Mouse (Mus musculus): ENCODE results near the gene Lcn8. TPM values are rescaled to one million over a fixed set of nuclear protein-coding genes. Genes with fewer than 3 reads are reported as not detected.

Gene Lcn8
- under 1 TPM in 1 of 2 experiments, not detected in 1; 0.73 TPM for total RNA-seq (2021)

DNA sequence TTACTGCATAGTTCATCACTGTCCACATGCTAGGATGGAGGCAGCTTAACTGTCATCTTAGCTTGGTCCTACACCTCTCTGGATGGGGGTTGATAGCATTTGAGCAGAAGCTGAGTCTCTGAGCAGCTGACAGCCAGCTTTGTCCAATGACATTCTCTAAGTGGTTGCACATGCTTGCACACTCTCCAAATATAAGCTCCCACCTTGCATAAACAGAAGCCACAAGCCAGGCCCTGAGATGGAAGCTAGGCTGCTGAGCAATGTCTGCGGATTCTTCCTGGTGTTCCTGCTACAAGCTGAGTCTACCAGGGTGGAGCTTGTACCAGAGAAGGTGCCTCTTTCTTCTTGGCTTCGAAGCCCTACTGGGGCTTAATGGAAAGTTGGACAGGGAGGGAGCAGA, at the start of gene Lcn8:
Gene Lcn8 (plus strand): TSS at position 219 of the 400 bp plus-strand sequence.
- no peak for DNase-seq
- intact Hi-C loops (cut with DNase I): no loop called here

DNA sequence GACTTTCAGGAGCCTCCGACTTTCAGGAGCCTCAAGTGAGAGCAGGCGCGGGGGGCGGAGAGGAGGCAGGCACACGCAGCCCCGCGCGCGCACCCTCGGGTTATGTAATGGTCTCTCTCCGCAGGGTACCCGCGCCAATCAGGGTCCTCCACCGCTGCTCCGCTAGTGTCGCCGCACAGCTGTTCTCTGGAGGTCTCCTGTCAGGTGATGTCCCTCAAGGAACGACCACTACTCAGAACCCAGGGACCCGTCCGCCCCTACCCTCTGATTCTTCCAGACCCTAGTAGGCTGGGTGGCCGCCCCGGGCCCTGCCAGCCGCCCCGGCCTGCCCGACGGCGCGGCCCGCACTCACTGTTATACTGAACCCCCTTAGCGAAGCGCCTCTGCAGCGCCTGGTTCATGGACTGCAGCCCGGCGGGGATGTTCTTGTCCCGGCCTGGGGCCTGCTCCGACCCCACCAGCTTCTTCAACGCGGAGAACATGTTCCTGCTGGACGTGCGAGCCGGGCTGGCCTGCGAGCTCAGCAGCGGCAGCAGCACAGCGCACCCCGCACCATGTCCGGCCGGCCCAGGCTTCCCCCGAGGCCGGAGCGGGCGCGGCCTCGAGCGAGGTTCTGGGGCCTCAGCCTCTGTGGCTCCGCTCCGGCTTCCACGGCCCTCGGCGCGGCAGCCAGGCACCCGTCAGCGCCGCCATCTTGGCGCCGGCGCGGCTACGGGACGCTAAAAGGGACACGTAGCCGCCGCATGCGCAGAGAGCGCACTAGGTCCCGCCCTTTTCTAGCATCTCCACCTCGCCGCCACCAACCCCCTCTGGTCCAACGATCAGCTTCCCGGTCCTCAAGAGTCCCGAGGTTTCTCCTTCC, 44.9 kb upstream of the Lcn8 start, which contains the start of gene Rabl6:
Gene Rabl6 (minus strand): TSS at position 761 of the 862 bp plus-strand sequence.
- intact Hi-C loops (cut with DNase I): no loop called here
- peak; percentile 92 for DNase-seq

DNA sequence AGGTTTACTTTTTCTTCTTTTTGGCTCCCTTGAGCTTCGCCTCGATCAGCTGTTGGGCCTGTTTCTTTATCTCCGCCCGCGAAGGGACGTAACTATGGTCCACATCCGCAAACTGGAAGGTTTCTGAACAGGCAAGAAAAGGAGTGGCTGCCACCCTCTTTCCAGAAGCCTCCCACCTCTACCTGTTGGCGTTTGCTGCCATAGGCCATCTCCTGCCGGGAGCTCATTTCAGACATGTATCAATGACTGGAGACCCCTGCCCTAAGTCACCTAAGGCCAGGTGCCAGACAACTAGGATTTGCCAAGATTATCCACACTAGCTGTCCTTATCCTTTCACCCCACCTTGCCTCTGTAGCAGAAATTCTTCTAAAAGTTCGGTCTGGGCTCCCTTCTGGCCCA, 44.2 kb upstream of the Lcn8 start:
- intact Hi-C loops (cut with DNase I): no loop called here
- DNase-seq: no peak

DNA sequence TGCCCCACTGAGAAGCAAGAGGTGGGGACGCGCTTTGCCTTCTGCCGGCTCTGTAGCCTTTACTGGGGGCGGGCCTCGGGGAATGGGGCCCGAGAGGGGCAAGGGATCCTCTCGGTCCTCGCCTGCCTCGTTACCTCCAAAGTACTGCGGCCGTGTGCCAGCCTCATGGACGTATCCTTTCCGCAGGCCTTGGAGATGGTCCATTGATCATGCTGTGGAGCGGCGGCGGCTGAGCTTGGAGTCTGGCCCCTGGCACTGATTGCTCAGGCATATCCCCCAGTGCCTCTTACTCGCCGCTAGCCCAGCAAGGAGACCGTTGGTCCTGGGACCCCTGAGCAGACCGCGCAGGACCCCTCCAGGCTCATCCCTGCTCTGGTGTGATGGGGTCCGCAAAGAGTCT, 36.5 kb upstream of the Lcn8 start:
- intact Hi-C loops (cut with DNase I): no loop called here
- no peak for DNase-seq

DNA sequence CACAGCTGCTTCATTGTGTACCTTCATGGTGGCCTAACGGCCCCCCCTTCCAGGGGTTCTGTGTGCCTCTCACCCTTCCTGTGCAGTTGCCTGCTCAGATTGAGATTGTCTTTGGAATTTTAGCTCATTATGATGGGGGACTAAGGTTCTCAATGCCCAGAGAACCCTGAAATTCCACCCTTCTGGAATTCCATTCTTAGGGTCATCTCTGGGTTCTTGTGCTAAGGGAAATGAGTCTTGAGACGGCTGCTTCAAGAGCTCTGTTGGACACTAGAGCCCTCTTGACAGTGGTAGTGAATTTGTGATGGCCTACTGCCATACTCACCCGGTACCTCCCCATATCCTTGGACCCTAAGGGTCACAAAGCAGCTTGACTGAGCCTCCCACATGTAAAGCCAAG, 35.3 kb upstream of the Lcn8 start, which contains the start of gene Ccdc183:
Gene Ccdc183 (minus strand): TSS at position 101 of the 400 bp plus-strand sequence.
- intact Hi-C loops (cut with DNase I): no loop called here
- DNase-seq: no peak

DNA sequence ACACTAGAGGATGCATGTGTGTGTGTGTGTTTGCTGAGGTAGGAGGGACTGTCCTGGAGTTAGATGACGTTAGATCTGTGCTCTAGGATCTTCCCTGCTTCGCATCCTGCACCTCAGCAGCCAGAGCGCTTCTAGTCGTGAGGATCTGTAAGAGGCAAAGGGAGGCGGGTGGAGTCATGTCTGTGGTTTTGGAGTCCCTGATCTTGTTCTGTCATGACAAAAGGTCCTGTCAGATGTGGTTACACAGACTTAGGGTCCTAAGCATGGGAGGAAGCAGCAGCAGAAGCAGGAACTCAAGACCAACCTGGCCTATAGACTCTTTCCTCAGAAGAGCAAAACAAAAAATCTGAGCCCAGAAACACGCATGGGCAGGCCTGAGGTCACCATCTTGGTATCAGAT, 32.5 kb upstream of the Lcn8 start:
- intact Hi-C loops (cut with DNase I): no loop called here
- DNase-seq: no peak

DNA sequence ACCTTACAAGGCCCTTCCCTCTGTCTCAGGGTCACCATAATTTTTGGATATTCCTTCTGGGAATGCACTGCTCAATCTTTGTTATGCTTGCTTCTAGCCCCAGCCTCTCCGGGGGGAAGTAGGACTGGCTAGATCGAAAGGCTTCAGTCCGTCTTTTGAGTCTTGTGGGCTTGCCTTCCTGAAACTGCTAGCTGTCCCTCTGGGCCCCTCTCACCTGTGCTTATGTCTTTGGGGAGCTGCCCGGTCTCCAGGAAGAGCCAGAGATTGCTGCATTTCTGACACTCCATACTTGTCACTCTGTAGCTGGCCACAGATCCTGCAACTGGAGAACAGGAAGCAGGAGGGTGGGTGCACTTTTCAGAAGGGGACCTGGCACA, 32.1 kb upstream of the Lcn8 start:
- DNase-seq: no peak
- intact Hi-C loops (cut with DNase I): no loop called here

DNA sequence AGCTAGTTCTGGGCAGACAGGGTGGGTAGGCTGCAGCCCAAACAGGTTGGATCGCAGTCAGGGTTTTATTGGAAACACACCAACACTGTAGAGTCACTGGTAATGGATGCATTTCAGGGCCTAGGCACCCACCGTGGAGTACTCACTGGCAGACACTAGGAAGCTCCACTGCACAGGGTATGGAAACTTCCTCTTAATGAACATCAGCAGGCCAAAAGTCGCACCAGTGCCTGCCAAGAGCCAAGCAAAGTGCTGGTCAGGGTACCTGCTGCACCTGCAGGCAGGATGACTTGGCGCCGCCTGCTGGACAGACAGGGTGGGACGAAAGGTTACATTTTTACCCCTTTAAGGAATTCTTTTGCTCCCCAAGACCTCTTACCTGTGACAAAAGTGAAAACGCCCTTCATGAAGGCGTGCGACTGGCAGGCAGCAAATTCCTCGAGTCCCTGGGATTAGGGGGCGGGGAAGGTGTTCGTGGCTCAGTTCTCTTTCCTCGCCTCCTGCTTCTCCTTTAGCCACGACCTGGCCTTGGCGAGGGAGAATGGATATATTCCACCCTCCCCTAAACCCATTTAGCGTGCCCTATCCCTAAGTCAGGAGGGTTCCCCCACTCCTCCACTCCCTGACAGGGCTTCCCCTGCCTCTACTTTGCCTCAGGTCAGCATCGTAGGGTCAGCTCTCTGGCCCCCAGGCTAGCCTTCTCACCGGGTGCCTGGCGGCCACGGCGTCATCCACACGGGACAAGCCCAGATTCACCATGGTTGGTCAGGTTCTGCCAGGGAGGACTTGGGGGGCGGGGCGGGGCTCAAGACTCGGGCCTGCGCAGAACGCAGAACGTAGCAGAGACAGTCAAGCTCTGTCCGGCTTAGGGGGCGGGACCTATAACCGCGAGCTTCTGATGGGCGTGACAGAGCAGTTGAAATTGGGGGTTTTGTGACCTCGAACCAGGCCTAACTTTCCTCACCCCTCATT, 31.4 kb upstream of the Lcn8 start, which contains the start of gene Tmem141:
Gene Tmem141 (minus strand): TSS at position 777 of the 972 bp plus-strand sequence.
- peak; percentile 80 to 84 for DNase-seq
- intact Hi-C loops (cut with DNase I): no loop called here

DNA sequence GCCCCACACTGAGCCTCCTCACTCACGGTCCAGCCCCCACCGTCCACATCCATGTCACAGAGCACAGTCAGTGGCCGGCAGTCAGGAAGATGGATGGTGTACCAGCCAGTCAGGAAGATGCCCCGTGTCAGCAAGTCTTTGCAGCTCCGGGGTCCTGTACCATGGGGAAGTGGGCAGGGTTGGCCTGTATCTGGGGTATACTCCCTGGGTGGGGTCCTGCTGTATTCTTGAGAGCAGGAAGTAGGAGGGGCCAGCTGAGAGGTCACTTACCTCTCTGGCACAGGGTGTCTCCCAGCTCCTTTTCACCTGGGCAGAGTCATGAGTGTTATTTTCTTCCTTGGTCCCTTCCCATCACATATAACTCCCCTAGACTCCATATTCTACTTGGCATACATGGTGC, 26.9 kb upstream of the Lcn8 start:
- no peak for DNase-seq

DNA sequence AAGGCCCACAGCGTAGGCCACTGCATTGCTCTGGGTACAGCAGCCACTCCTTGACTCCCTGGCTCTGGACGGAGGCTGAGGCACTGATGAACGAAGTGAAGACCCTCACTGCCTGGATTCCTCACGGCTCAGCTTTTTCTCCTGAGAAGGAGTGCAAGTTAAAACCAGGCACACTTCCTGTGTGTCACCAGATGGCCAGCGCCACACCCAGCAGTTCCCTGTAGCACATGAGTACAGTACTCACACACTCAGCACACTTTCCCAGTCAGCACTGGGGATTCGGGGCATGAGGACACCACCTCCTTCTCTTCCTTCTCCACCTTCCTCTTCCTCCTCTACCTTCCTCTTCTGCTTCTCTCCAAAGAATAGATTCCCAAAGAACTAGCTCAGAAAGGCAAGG, 25.1 kb upstream of the Lcn8 start, which contains the start of gene Fcna:
Gene Fcna (minus strand): TSS at position 220 of the 400 bp plus-strand sequence.
- intact Hi-C loops (cut with DNase I): no loop called here
- DNase-seq: no peak

More for the DNA sequence above, 26.9 kb upstream of the Lcn8 start:
- intact Hi-C loops (cut with DNase I): no loop called here

DNA sequence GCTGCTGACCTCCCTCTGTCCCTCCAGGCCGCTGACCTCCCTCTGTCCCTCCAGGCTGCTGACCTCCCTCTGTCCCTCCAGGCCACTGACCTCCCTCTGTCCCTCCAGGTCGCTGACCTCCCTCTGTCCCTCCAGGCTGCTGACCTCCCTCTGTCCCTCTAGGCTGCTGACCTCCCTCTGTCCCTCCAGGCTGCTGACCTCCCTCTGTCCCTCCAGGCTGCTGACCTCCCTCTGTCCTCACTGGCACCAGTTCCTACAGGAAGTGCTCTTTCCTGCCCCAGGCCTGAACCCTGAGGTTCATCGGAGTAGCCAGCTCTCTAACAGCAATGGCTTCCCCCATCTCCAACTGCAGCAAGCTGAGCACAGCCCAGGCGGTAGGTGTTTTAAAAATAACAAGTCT, 24.2 kb upstream of the Lcn8 start:
- DNase-seq: no peak
- intact Hi-C loops (cut with DNase I): no loop called here

DNA sequence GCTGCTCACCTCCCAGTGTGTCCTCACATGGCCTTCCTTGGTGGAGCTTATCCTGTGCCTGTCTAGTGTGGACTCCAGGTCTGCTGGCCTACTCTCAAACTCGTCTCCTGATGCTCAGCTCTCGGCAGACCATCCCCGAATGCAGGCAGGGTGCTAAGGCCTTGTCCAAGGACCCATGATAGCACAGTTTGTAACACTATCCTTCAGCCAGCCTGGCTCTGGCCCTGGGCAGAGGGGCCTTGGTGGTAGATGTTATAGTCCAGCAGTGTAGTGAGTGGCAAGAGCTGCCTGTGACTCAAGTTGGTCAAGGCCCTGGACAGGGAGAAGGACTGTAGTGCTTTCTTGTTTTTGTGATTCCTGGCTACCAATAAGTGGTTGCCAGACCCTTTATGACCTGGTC, 19.3 kb upstream of the Lcn8 start:
- DNase-seq: no peak
- intact Hi-C loops (cut with DNase I): loop anchor here (5.0 kb wide), 1 partner anchor 49 kb away; the partner anchor contains the start of gene Lcn10

DNA sequence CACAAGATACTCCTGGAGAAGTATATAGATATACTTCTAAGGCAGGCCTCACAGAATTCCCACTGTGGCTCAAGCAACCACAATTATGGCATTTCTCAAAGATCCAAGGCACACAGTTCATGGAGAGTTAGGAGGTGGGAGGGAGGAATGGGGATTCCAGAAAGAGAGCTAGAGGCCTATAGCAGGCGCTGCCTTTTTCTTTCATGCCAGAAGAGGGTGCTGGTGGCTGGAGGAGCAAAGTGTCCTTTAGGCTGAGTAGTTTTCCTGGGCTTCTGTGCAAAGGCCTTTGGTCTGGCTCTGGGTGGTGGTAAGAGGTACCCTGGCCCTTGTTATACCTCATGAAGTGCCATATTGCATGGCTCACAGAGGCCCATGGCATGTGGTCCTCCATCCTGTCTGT, 18.9 kb upstream of the Lcn8 start:
- no peak for DNase-seq
- intact Hi-C loops (cut with DNase I): loop anchor here (5.0 kb wide), 1 partner anchor 48 kb away; the partner anchor contains the start of gene Lcn10

DNA sequence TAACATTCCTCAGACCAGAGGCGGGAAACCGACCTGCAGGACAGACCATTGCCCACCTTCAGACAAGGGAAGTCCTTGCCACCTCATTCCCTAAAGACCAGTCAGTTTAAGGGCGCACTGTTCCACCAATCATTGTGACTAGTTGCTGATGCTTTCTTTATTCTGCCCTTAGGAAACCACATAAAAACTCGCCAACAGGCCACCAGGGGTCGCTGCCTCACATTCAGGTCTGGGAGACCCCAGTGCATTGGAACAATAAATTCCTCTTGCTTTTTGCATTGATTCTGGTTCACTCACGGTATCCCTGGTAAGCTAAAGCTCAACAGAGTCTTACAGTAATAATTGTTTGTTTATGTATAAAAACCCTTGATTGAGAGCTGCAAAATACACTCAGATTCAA, 13.0 kb upstream of the Lcn8 start:
- DNase-seq: peak; percentile 39 to 58
- intact Hi-C loops (cut with DNase I): no loop called here

DNA sequence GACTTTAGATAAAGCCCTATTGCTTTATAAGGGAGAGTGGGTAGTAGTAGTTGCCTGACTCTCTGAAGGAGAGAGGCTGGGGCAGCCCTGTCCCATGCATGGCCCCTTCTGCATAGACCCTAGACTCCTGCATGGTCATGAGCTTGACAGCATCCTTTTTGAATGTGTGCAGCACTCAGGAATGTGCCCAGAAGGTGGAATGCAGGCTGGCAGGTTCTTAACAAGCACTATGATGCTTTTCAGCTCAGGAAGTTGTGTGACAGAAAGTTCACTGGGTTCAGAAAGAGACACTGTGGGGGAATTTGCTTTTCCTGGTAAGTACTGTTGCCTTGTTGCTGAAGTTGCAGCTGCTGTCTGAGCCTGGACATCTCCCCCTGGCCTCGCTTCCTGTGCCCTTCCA, 1.6 kb downstream of the Lcn8 start:
- no peak for DNase-seq

DNA sequence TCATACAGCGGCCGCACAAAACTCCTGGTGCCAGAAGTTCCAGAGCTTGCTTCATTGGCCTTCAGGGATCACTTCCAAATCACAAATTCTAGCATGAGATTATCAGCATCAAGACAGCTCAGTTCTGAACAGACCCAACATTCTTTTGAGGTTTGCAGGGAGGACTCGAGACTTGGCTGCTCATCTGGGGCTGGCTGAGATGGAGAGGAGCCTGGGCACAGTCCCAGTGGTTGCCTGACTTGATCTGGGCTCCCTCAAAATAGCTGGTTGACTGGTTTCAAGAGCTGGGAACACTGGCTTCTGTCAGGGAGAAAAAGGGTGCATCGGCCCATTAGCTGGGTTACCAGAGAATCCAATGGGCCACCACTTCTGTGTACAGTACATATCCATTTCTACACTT, 3.8 kb downstream of the Lcn8 start:
- intact Hi-C loops (cut with DNase I): no loop called here
- peak; percentile 42 to 49 for DNase-seq

More for the DNA sequence above, 1.6 kb downstream of the Lcn8 start:
- intact Hi-C loops (cut with DNase I): no loop called here

DNA sequence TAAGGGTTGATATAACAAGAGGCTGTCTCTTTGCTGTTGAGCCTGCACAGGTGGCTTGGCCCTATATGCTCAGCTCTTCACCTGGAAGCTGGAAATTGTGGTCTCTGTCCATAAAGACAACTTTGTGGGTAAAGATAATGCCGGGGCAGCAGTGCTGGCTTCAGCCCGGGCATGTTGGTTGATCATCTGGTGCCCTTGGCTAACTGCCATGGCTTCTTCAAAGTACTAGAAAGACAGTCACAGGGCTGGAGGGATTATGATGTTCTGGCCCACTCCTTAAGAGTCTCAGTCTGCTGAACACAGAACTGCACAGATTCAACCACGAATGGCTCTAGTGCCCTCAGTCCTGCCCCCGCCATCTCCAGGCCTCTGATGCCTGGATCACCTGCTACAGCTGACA, 4.3 kb downstream of the Lcn8 start:
- intact Hi-C loops (cut with DNase I): no loop called here
- DNase-seq: peak in 1 of 2 experiments; percentile 13

DNA sequence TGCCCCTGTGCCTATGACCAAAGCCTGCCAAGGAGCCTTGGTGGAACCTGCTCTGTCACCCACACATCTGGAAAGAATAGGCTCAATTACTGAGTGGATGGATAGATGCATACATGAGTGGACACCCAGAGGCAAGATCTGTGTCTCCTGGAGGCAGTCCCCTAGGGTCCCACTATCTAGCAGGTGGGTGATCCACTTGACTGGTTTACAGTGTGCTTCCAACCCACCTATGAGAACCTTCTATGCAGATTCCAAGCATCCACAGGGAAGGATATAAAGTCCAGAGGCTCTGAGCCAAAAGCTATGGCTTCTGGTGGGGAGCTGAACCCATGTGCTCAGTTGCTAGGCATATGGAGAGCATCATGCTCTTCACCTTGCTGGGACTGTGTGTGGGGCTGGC, 4.7 kb downstream of the Lcn8 start, which contains the start of gene Lcn5:
Gene Lcn5 (plus strand): TSS at position 301 of the 400 bp plus-strand sequence.
- intact Hi-C loops (cut with DNase I): no loop called here
- no peak for DNase-seq

DNA sequence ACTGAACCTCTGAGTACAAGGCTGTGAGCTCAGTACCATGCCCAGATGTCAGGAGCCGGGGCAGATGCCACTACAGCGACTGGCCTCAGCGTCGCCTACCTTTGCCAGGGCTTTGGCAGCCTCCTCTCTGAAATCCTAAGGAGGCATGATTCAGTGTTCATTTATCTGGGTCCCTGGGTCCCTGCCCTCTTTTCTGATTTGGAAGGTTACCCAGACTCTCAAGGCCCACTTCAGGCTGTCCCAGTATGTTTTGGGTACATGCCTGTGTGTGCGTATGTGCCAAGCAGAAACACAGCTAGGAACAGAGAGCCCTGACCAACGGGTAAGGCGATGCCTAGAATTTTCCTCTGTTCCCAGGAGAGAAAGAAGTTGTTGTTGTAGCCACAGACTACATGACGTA, 7.4 kb downstream of the Lcn8 start:
- DNase-seq: peak in 1 of 2 experiments; percentile 14
- intact Hi-C loops (cut with DNase I): no loop called here

DNA sequence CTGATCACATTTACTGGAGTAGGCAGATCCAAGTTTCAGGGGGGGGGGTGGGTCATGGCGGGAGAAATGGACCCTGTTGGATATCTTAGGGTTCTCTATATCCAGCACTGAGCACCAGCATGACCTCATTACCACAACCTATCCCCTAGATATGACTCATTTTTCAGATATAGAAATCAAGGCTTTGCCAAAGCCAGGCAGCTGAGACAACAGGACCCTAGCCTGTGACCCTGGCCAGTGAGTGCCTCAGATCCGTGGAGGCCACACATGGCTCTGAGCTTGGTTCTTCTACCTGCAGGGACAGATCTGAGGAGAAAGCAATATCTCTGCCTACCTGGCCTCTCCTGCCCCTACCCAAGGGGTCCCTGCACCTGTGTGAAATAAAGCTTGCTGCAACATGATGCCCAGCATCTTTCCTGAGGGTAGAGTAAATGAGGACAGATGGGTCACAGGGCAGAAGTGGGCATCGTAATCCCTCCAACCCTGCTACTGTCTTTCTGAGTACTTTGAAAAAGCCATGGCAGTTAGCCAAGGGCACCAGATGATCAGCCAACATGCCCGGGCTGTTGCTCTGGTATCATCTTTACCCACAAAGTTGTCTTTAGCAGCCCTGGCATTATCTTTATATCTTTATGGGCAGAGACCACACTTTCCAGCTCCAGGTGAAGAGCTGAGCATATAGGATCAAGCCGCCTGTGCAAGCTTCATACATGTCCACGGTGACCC, 8.5 kb downstream of the Lcn8 start:
- intact Hi-C loops (cut with DNase I): no loop called here
- DNase-seq: no peak
